Mouse (Mus musculus) CH12F3 (cell line): ENCODE measurements around the gene Aox3.

ENCODE experiments used
- in situ Hi-C: fragments of 300-500 bp; cut with MboI; formaldehyde crosslinking; loops from 2 replicates; pipeline ENCODE4 v1.14.3; 2020; ENCODE audit warnings: low sequenced_read_pairs

Gene Aox3

DNA sequence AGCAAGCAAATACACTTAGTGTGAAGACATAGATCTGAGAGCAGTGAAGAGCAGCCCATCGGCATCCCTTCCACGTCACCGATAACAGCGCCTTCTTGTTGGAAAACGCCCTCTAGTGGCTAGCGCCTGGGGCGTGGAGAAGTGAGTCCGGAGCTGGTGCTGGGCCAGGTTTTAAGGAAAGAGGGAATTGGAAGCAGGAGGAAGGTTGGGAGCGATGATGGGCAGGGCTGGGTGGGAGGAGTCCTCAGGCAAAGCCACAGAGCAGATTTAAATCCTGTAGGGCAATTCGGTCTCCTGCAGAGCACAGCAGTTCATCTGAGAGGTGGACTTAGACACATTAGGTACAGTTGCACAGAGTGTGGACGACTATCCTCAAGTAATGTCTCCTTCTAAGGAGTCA is at the start of gene Aox3:
Aox3 (plus strand) TSS at position 251 of the 400 bp plus-strand sequence.
- in situ Hi-C loops, result no loop called here

DNA sequence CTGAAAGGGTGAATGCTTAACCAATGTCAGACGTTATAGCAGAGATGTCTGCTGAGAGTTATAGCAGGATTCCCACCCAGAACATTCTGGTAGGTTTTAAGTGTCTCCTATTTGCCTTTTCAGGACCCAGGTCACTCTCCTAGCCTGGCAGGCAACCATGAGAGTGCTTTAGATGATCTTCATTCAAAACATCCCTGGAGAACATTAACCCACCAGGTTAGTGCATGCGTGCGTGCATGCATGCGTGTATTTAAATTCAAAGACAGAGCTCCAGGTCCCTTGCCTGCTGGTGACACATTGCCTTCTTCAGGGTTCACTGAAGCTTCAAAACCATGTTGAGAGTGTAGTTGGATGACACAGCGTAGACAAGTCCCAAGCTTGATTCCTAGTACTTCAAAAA is 47.8 kb upstream of the Aox3 start:
- in situ Hi-C loops, result no loop called here

DNA sequence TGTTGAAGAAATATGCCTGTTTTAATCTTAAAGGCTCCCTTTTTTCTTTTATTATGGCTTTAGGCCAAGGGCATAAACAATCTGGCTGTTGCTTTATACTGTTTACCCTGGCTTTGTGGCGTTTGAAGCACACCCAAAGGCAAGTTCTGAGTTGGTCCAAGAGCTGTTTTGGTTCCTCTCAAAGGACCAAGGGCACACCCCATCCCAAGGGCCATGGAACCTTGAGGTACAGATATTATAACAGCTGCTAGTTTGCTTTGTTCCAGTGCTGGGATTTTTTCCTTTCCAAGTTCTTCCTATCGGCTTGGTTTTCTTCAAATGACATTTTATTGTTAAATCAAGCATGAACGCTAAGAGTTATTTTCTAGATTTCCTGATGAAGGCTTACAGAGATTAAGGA is 47.3 kb upstream of the Aox3 start:
- in situ Hi-C loops, result no loop called here

DNA sequence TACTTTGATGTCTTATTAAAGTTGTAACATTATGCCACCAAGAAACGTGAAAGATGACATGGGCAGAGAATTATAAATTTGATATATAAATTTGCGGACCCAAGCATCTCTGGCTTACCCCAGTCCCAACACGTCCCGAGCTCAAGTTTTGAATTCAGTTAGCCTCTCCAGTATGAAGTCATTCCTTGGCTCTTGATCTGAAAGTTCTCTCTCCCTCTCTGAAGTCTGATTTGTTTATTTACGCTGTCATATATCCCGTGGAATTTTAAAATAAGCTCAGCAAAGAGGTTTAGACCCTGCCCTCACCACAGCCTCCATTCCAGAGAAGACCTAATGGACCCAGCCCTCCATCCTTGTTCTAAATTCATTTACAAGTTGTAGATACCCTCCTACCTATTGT is 43.7 kb upstream of the Aox3 start:
- in situ Hi-C loops, result no loop called here

DNA sequence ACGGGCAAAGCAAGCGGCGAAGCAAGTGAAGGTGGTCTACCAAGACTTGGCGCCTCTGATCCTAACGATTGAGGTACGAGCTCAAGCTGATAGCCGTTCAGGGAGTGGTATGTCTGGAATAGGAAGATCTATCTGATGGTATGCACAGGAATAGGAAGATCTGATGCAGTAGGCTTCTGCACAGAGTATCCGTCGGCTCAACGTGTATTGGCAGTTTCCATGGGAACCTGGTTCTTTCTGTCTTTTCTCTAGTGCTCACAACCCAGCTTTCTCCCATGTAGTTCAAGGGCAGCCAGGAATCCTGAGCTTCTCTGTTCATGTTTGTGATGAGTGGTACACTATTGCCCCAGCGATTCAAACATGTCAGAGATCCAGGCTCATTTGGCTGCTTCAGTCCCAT is 42.8 kb upstream of the Aox3 start:
- in situ Hi-C loops, result no loop called here

DNA sequence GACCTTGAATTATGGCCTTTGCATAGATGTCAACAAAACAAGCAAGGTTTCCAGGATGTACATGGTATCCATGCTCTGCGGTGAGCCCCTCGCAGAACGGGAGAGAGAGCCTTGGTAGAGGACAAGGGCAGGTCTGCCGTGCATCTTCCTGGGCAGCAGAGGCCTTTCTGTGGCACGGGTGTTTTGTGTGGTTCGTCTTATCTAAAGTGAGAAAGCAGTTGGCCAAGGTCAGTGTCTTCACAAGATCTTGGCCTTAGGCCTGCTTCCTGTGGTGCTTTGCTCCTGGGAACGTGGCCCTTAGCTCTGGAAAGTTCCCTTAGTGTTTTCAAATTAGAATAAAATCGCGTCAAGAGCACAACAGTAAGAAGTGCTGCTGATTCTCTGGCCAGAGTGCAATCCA is 41.9 kb upstream of the Aox3 start:
- in situ Hi-C loops, result no loop called here

DNA sequence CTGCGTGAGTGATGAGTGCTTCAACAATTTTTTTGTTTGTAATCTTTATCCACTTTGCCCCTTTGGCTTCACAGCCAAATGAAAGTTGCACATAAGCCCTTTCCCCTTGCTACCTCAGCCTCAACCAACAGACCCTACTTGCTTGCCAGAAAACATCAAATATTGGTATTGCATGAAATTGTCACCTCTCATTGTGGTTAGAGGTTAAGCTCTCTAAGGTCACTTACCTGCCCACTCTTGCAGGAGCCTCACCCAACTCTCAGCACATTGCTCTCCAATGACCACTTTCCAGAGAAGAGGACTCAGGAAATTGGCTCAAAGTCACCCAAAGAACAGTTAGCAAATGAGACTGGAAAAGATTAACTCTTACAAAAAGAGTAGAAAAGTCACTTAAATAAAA is 41.4 kb upstream of the Aox3 start:
- in situ Hi-C loops, result no loop called here

DNA sequence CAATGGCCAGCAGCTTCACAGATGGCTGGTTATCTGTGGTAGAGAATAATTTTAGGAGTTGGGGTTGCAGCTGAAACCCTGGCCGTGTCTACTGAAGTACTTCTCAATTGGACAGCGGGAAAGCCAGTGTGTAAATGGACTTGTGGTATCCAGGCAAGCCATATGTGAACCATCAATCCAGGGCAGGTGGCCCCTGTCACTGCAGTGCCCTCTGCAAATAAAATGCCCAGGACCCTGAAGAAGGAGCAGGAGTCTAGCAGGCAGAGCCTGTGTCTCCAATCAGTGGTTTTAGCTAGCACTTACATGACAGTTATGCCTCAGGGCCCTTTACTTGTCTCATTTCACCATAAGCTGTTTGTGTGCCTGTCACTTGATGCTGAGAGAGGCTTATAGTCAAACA is 40.5 kb upstream of the Aox3 start:
- in situ Hi-C loops, result no loop called here

DNA sequence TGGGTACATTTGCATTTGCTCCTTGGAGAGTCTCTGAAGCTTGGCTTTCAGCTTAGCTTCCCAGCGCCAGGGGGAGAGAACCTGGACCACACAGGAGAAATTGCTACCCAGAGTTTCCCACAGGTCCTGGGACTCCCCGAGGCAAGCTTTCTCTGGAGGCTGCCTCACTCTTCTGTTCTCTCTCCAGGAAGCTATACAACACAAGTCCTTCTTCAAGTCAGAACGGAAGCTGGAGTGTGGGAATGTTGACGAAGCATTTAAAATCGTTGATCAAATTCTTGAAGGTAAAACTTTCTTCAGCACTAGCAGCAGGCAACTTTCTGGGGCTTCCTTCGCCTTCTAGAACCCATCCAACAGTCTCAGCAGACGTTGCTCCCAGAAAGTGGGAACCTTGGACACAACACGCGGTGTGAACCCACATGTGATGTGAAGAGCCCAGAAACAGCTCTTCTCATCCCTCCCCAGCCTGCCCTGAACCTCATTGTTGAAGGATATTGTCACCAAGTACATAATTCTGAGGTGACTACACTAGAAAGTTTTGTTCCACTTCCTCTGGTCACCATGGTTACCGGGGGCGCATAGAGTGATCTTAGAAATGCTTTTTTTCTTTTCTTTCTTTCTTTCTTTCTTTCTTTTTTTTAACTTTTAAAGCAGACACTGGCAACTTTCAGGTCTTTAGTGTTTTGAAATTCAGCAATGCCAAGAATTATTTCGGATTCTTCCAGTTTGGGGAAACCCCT is 39.8 kb upstream of the Aox3 start:
- in situ Hi-C loops, result no loop called here

DNA sequence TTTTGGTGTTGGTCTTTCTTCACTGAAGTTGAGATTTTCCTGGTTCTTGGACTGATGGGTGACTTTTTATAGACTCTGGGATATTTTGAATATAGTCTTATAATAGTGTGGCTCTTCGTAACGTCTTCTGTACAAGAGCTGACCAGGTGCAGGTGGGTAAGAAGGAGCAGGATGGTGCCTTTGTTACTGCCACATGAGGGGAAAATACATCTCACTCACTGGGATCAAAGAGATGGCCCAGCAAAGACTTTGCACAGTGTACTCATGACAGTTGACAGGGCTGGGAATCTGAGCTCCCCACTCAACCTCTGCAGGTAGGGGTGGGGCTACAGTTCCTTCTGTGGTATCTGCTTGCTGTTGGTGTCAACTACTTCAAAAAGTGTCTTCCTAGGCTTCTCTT is 38.7 kb upstream of the Aox3 start:
- in situ Hi-C loops, result no loop called here

DNA sequence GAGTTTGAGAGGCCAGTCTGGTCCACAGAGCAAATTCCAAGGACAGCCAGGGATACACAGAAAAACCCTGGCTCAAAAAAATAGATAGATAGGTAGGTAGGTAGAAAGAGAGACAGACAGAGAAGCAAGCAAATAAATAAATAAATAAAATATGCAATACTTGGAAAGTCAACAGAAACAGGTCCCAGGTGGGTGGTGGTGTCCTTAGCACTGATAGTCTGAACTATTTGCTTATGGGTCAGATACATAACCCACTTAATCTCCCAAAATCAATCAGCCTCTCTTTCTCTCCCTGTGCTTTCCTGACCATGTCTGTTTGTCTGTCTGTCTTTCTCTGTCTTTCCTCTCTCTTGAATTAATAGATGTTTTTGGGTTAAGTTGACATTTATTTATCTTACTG is 35.0 kb upstream of the Aox3 start:
- in situ Hi-C loops, result no loop called here

DNA sequence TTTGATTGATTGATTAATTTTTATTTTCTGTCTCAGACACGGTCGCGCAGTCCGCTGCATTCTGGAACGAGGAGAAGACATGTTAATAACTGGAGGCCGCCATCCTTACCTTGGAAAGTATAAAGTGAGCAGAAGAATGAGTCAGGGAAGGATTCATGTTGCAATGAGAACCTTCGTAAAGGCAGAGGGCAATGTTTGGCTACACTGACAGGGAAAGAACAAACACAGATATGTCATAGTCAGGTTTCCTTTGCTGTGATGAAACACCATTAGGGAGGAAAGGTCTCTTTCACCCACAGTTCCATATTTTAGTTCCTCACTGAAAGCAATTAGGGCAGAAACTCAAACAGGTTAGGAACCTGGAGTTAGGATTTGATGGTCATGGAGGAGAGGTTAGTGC is 34.5 kb upstream of the Aox3 start:
- in situ Hi-C loops, result no loop called here

DNA sequence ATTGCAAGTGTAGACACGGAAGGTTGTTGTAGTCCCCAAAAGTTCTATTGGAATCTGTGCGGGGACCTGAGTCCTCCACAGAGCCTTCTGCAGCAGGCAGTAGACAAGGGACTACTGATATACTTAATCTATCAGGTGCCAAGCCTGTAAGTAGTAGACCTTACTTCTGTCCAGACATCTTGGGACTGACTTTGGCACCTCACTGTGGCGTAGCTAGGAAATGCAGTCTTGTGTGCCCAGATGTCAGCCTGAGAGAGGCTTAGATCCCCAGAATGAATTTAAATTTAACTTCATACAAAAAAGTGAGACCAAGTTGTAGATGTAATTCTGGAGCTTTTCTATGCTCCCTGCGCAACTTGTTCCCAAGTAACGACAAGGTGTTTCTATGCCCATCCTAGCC is 33.2 kb upstream of the Aox3 start:
- in situ Hi-C loops, result no loop called here

DNA sequence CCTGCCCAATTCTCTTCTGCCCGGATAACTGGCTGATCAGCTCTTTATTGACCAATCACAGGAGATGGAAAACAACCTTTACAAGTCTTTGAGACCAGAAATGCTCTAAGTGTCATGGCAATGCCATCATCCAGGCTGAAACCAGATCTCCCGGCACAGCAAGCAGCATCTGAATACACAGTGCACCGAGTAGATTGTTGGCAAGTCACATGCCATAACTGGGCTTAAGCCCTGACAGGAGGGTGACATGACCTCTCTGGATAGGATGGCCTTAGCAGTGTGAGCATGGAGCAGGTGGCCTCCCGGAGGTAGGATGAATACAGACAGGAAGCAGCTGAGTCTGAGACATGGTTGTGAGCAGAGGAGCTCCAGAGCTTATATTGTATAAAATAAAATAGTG is 32.5 kb upstream of the Aox3 start:
- in situ Hi-C loops, result no loop called here

DNA sequence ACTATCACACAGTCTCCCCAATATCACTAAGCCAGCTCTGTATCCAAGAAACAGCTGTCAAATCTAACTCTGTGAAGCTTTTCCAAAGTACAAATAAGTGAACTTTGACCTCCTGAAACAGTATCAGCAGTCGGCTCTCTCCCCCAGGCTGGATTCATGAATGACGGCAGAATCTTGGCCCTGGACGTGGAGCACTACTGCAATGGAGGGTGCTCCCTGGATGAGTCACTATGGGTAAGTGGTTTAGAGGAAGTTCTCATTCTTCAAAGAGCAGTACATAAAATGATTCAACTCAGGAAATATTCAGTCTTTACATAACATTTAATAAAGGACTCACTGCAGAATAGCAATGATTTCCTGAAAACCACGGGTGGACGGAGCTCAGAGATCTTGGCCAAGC is 31.6 kb upstream of the Aox3 start:
- in situ Hi-C loops, result no loop called here

DNA sequence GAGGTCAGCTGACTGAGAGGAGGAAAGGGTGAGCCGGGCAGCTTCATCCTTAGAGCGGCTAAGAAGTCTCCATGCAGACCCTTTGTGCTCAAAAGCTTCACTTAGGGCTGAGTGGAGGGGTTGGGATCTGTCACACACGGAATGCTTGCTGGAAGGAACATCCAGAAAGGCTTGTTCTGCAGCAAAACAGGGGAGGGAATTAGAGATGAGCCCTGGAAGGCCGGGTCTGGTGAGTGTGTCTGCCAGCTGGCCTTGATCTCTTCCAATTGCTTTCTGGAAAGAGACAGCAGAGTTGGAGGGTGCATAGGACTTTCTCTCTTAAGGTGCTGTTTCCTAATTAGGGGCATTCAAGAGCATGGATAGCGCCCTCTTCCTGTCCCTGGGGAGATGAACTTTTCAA is 23.6 kb upstream of the Aox3 start:
- in situ Hi-C loops, result no loop called here

DNA sequence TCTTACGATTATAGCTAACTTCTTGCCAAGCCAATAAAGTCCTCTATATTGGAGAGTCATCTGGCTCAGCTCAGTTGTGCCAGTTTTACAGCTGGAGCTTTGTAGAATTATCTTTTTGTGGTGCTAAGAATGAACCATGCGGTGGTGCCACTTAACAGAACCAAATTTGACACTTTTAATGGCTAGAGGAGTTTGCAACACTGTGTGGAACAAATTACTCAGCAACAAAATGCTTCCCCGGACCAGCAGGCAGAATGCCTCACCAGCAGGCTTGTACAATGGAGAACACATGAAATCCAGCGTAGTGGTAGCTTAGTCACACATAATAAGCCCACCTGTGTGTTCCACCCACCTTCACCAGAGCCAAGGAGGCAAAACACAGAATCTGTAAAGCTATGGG is 22.7 kb upstream of the Aox3 start:
- in situ Hi-C loops, result no loop called here

DNA sequence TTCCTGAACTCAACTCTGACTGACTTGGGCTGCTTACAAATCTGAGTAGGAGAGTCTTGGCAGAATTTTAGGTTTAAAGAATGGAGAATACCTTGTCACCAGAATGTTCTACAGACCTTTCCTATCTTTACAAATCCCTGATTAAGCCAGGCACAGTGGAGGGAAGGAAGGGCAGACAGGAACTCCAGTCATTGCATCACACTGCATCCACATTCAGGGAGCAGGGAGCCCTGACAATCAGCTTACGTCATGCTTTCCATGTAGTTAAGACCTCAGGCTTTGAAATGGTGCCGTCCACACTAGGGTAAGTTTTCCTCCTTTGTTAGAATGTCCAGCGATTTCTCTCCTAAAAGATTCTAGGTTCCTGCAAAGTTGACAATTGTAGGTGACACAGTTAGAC is 21.7 kb upstream of the Aox3 start:
- in situ Hi-C loops, result no loop called here

DNA sequence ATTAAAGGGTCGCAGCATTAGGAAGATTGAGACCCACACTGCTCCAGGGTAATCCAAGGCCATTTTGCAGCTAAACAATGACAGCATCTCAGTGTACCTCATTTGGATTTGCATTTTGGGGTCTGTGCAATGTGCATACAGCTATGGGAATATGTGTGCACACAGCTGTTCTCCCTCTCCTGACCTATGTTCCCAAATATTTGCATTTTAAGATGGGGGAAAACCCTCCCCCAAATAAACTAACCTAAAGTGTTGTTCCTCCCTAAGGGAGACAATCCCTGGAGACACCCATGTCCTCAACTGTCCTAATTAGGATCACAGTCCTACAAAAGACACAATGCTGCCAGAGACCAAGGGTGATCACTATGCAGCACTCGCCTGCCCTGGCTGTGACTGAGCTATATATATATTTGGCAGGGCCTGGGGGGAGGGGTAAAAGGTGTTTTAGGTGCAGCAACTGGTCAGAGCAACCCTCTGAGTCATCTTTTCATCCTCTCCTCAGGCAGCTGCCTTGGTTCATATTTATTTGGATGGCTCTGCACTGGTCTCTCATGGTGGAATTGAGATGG is 20.9 kb upstream of the Aox3 start:
- in situ Hi-C loops, result no loop called here

DNA sequence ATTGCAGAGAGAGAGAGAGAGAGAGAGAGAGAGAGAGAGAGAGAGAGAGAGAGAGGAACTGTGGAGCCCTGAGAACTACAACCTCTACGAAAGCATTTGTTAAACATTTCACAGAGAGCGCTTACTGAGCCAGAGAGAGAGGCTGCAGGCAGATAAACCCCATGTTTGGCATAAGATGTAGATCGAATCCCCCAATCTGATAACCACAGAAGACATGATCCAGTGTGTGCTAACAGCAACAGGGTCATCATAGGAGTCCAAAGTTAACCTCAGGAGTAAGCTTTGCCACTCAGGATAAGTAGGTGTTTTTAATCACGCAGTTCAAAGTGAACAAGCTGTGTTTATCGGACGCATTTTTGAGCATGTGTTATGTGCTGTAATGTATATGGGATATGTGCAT is 15.6 kb upstream of the Aox3 start:
- in situ Hi-C loops, result no loop called here

DNA sequence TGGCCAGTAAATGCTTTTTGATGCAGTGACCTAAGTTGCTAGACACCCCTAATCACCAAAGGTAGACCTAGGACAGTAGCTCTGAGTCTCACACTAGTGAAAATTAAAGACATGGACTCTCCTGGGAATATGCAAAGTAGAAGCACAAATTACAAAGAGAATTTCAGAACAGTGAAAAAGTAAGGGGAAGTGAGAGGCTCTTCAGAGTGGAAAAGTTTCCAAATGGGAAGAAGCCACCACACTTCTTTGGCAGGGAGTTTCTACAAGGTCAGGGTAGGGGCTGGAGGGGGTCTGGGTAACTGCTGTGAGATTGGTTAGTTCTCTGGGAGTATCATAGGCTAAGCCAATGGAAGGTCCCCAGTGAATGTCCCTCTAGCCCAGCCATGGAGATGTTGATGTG is 13.8 kb upstream of the Aox3 start:
- in situ Hi-C loops, result no loop called here

DNA sequence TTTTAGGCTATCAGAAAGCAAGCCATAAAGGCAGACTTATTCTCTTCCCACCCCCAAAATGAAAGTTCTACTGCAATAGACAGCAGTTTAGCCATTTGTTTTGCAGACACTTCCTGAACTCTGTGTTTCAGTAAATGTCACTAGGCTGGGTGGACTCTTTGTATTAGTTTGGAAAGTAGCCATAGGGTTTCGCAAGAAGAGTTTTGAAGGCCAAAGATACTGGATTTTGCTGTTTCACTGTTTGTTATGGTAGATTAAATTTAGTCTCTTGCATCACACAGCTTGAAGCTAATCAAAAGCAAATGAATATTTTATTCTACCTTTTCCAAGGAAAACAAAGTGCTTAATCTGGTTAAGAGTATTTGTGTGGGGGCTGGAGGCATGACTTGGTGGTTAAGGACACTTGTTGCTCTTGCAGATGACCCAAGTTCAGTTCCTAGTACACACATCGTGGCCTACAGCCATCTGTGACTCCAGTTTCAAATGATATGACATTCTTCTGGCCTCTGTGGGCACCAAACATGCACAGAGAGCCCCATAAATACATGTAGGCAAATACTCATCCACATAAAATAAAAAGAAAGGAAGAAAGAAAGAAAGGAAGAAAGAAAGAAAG is 11.3 kb upstream of the Aox3 start:
- in situ Hi-C loops, result no loop called here

DNA sequence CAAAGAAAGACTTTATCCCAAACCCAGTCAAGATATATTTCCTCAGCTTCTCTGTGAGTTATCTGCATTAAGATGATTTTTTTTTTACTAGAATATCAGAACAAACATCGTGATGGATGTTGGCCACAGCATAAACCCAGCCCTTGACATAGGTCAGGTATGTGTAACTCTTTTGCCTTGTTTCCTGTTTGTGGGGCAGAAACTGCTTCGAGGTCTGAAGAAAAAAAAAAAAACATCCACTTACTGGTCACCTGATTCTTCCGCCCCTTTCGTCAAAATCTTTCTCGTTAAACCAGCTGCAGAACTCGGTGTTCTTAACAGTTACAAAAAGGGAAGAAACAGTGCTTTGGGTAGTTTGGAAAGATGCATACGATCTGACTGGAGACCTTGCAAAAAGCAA is 10.4 kb upstream of the Aox3 start:
- in situ Hi-C loops, result no loop called here
